Mouse (Mus musculus): ENCODE data around the gene Sorbs2. TPM values are rescaled to one million over a fixed set of nuclear protein-coding genes. Genes with fewer than 3 reads are reported as not detected.

Sorbs2 gene
- total RNA-seq, 2 experiments from 2014 or later, result 370 to 377 TPM

DNA sequence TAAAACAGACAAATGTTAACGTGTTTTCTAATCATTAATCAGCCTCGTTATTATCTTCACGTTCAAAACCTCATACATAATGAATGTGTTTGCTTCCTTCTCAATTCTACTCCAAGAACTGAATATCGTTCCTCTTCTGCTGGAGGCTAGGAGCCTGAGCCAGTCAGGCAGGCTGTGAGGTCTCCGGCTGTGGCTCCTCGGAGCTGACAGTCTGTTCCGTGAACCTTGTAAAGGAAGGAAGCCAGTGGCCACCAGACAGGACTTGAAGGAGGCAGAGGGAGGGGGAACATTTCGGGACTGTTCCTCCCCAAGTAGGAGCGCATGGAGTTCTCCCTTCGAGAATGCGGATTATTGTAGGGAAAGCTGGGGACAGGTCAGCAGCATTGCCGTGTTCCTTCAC is 153.0 kb downstream of the Sorbs2 start:
- Histone ChIP-seq H3K4me3 (peak overlapping the region; percentile 13; the same call in 1 of the 2 replicates), H3K27ac (peak overlapping the region; percentile 44; the same call in 1 of the 2 replicates)
- intact Hi-C loops (cut with DNase I), result no loop called here
- DNase-seq (ENCODE audit: extremely low spot score in 1 of 2, low spot score in 2 of 2), result no peak
- TF ChIP-seq CTCF (IDR thresholded peaks at IDR 0.05), result no peak

DNA sequence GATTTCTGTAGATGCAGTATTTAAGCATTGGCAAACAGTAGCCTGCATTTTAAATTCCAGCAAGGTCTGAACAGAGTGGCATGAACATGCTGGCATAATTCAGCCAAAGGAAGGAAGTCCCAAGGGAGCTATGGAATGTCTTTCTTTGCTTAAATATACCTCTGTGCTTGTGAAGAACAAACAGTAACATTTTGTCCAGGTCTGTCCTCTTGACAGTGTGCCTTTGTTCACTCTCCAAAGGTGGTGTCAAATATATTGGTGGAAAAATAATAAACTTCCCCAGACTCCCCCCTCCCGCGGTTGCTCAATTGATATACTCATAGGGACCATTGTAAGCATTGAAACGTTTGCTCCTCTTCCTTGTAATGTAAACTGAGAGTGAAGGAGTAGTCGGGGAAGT is 154.0 kb downstream of the Sorbs2 start:
- intact Hi-C loops (cut with DNase I), result no loop called here
- Histone ChIP-seq H3K27ac (peak overlapping the region; percentile 44; the same call in 1 of the 2 replicates), H3K4me3 (peak overlapping the region; percentile 13; the same call in 1 of the 2 replicates)
- no peak for DNase-seq (ENCODE audit: extremely low spot score in 1 of 2, low spot score in 2 of 2)
- no peak for TF ChIP-seq CTCF (IDR thresholded peaks at IDR 0.05)

DNA sequence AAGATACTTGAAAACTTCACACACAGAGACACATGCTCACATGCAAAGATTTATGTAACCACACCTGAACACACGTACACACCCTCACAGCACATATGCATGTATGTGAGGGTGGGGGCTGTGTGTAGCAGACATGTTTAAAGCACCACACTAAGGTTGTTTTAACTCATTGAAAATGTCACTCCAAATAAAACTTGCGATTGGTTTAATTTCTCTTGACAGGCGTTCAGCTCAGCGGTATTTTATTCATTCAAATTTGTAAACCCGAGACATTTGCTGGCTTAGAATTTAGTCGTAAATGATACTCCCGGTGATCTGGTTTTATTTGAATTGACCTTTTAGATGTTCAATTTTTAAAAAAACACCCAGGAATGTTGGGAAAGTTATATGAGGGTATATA is 158.6 kb downstream of the Sorbs2 start:
- intact Hi-C loops (cut with DNase I), result no loop called here
- Histone ChIP-seq H3K27ac (no peak overlapping the region), H3K4me3 (no peak overlapping the region)
- TF ChIP-seq CTCF (IDR thresholded peaks at IDR 0.05), result no peak
- no peak for DNase-seq (ENCODE audit: extremely low spot score in 1 of 2, low spot score in 2 of 2)

DNA sequence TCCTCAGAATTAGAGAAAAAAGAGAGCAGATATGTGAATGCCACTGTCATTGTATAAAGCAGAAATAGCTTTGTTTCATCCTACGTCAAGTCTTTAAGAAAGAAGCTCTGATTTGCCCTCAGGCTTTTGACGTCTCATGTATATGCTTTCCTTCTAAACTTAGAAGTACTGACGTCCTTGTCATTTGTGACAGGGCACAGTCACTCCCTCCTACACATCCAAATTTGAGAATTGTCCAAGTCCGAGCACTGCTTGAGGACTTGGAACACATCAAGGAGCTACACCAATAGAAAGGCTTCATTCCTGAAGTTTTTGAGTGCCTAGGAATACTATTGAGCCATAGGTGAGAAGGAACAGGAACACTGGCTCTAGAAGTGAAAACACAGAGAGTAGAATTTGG is 165.6 kb downstream of the Sorbs2 start:
- Histone ChIP-seq H3K4me3 (no peak overlapping the region), H3K27ac (no peak overlapping the region; the same call in 1 of the 2 replicates)
- no peak for DNase-seq (ENCODE audit: extremely low spot score in 1 of 2, low spot score in 2 of 2)
- TF ChIP-seq CTCF (IDR thresholded peaks at IDR 0.05), result no peak
- intact Hi-C loops (cut with DNase I), result no loop called here

DNA sequence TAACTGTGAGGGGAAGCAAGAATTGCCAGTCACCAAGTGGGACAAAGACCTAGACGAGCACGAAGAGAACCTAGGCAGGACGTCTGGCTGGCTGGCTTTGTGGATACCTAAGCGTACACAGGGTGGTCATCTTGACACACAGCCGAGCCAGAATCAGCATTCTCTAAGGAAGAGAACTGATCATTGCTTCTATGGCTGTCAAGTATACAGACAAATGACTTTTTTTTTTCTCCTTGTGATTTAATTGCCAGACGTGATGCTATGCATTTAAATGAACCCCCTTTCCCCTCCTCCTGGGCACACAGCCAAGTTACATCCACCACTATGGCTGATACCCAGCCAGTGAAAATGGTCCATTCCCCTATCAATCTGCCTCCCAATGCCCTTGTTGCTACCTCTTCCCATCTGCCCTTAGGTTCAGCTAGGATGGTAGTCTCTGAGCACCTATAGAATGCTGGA is 168.3 kb downstream of the Sorbs2 start:
- H3K27ac ChIP-seq, result no peak overlapping the region
- H3K4me3 ChIP-seq, result no peak overlapping the region
- intact Hi-C loops (cut with DNase I), result no loop called here
- TF ChIP-seq CTCF (IDR thresholded peaks at IDR 0.05), result no peak
- DNase-seq (ENCODE audit: extremely low spot score in 1 of 2, low spot score in 2 of 2), result no peak

DNA sequence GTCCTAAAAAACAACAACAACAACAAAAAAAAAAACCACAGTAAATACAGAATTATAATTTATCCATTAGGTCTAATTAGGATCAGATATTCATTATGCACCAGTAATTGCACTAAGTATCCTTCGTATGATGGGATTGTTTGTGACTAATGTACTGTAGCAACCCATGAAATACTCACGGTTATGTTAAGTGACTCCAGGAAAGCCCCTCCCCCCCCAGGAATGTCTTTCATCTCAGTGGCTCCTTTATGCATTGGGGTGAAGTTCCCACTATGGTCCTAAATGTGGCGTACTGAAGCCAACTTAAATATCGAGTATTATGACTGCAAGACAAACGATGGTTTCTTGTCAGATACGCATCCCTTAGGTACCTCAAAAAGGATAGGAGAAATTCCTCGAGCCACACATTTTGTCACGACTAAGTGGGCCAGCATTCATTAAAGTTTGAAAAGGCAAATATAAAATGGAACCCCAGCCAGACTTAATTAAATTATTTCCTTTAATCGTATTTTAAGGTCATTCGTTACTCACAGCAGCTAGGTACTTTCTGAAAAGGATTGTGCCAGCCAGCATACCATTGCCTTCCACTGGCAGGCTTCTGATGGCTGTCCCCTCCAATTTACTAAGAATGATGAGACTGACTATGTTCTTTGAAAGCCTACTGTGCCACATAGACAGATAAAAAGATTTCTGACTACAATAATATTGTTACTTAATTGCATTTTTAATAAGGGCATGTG is 169.7 kb downstream of the Sorbs2 start:
- no peak for DNase-seq (ENCODE audit: extremely low spot score in 1 of 2, low spot score in 2 of 2)
- intact Hi-C loops (cut with DNase I), result no loop called here
- no peak overlapping the region for H3K4me3 ChIP-seq
- no peak for TF ChIP-seq CTCF (IDR thresholded peaks at IDR 0.05)
- no peak overlapping the region for H3K27ac ChIP-seq

DNA sequence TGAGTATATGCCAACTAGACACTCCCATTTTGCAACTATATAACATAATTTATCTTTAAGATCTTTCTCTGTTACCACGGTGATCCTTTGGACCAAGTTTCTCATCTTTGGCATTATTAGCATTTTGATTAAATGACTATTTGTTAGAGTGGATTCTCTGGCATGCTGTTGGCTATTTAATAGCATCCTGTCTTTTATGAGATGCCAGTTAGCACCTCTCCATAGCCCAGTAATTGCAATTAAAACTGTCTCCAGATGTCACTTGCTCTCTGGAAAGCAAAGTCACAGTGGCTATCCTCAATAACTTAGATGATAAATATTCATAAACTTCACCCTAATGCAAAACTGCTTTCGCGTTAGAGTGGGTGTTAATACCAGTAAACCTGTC is 170.3 kb downstream of the Sorbs2 start:
- H3K27ac ChIP-seq, result no peak overlapping the region
- intact Hi-C loops (cut with DNase I), result no loop called here
- DNase-seq (ENCODE audit: extremely low spot score in 1 of 2, low spot score in 2 of 2), result no peak
- H3K4me3 ChIP-seq, result no peak overlapping the region
- no peak for TF ChIP-seq CTCF (IDR thresholded peaks at IDR 0.05)

DNA sequence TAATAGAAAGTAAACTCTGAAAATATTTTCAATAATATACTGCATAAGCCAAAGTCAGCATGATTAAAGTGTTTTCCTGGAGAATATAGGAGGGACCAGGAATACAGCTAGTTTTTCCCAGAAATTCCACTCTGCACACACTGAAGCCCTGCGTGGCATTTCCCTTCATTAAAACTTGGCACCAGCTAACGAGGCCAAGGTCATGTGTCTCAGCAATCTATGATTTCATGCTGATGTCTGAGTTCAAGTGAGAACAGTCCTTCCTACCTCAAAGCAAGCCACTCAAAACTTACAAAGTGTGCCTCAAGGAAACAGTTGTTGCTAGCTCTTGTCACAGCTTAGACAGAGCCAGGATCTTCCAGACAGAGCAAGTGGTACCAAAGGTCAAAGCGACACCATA is 173.6 kb downstream of the Sorbs2 start:
- no peak for DNase-seq (ENCODE audit: extremely low spot score in 1 of 2, low spot score in 2 of 2)
- no peak for TF ChIP-seq CTCF (IDR thresholded peaks at IDR 0.05)
- Histone ChIP-seq H3K4me3 (no peak overlapping the region), H3K27ac (no peak overlapping the region)
- intact Hi-C loops (cut with DNase I), result no loop called here

DNA sequence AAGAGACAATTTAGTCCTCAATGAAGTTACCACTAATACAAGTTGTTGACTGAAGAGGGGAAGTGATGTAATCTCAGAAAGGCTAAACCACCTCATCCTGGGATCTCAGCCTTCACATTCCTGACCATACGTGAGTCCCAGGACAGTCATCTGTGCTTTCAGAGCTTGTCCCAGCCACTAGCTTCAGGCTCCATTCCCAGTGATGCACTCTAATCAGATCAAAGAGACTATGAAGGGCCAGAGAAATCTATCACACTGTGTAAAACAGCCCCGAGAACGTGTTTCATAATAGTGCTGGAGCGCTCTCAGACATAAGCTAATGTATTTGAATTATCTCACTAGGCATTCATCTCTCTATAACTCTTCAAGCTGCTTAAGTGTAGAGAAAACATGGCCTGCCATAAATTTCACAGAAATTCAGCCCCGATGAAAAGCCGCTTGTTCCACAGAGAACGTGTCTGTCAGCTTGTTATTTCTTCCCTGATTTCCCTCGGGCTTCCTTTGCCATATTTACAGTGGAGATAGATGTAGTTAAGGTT is 175.3 kb downstream of the Sorbs2 start:
- Histone ChIP-seq H3K4me3 (no peak overlapping the region), H3K27ac (no peak overlapping the region)
- intact Hi-C loops (cut with DNase I), result no loop called here
- DNase-seq (ENCODE audit: extremely low spot score in 1 of 2, low spot score in 2 of 2), result no peak
- no peak for TF ChIP-seq CTCF (IDR thresholded peaks at IDR 0.05)

DNA sequence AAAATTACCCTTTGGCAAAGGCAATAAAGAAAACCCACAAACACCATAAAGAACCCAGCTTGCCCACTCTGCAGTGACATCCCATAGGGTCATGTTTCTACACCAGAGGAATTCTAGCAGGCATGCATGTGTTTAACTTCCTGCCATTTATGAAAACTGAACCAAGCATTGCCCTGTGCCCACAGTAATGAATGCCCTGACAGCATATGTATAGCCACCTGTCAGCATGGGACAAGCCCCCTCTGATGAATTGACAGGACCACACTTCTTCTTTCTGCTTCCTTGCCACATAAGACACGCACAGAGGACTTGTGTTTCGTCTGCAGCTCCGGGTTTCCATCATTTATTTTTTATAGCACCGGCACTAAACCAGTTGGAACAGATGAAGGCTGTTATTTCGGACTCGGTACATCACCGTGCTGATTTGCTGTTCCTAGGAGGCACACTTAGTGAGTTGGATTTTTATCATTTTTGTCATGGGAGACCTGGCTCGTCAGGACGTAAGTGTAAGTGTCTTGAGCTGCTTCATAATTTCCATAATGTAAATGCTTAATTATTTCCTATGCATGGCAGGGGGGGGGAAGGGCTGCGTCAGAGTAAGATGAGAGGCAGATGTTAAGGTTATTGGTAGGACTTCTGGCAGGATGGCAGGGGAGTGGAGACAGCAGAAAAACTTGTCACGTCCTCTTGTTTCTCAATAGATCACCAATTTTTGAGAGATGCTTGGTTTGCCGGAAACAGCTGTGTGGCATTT is 180.5 kb downstream of the Sorbs2 start:
- no peak for TF ChIP-seq CTCF (IDR thresholded peaks at IDR 0.05)
- H3K27ac ChIP-seq, result peak overlapping the region; percentile 34
- DNase-seq (ENCODE audit: extremely low spot score in 1 of 2, low spot score in 2 of 2), result no peak
- intact Hi-C loops (cut with DNase I), result no loop called here
- H3K4me3 ChIP-seq, result no peak overlapping the region

DNA sequence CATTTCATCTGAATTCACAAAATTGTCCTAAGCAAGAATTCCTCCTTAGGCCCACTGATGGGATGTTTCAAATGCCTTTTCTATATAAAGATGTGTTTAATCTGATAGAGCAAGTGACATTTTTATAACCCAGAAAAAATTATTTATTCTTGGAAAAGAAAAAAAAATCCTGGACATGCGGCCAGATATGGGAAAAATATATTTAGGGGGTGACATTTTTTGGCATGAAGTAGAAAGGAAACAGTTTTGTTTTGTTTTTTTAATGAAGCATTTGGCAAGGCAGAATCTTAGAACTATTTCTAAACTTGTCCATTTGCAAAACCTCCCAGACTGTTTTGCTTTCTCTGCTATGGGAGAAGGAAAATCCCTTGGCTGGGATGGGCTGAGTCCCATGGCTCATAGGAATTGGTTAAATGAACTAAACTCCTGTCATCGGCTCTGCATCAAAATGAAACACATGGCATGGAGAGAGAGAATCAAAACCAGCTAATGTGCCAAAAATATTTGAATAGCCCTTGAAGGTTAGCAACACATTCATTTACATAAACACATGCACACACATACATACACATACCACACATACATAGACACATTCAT is 182.1 kb downstream of the Sorbs2 start:
- intact Hi-C loops (cut with DNase I), result no loop called here
- TF ChIP-seq CTCF (IDR thresholded peaks at IDR 0.05), result no peak

DNA sequence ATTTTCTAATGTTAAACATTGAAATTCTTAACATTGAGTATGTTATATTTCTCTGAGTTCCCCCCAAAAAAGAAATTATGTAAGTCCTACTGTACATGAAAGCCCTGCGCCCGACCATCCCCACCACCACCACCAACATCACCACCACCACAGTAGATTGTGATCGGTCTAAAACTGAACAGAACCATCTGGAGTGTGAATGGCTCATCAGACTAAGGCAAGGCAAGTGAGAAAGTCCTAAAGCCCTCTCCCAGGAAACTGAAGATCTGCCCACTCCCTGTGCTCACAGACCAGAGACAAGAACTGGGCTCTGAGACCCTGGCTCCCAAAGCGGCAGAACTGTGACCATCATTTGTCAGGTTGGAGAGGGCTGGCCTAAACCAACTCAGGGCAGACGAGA is 192.5 kb downstream of the Sorbs2 start:
- intact Hi-C loops (cut with DNase I), result no loop called here
- no peak for TF ChIP-seq CTCF (IDR thresholded peaks at IDR 0.05)

More for the DNA sequence above, 182.1 kb downstream of the Sorbs2 start:
- no peak overlapping the region; the same call in 1 of the 2 replicates for H3K27ac ChIP-seq
- no peak overlapping the region for H3K4me3 ChIP-seq
- DNase-seq (ENCODE audit: extremely low spot score in 1 of 2, low spot score in 2 of 2), result no peak

More for the DNA sequence above, 192.5 kb downstream of the Sorbs2 start:
- no peak overlapping the region for H3K4me3 ChIP-seq
- H3K27ac ChIP-seq, result no peak overlapping the region; the same call in 1 of the 2 replicates
- no peak for DNase-seq (ENCODE audit: extremely low spot score in 1 of 2, low spot score in 2 of 2)
